Mouse (Mus musculus) hindbrain, embryonic 12.5 days (tissue): ENCODE data around the gene Psmb5. TPM values are rescaled to one million over a fixed set of nuclear protein-coding genes. Genes with fewer than 3 reads are reported as not detected.

ENCODE experiments used
- microRNA counts: library from miRNA; unstranded; fragments of <30 nt; microRNA quantifications from one replicate; lab custom pipeline; 2017
- microRNA-seq: library from miRNA; unstranded; fragments of <30 nt; microRNA quantifications from one replicate; pipeline ENCODE4, GENCODE M21; 2017
- polyA plus RNA-seq: library from polyadenylated mRNA; unstranded; fragments of >200 nt; fragmentation: Nextera tagmentation; extraction: Ambion mirVana; gene quantifications from 2 replicates; pipeline ENCODE4 v1.2.1, GENCODE M21; 2016

The Psmb5 gene
- polyA plus RNA-seq, 1 experiment from 2014 or later = 376 TPM

MicroRNAs within 50 kb of the gene (microRNA counts, 519-probe panel; counts per million panel counts)
- 470 counts per million, percentile 58 among the panel's probes with 10 or more counts for microRNA mmu-miR-686 (lab: Ali Mortazavi, UCI)

Small RNA genes within 50 kb of the gene (microRNA-seq; reads per million reads assigned to microRNA genes)
- gene Mir686 (not detected), gene Mir6948 (1.1 reads per million)

Other genes with a start within 250 kb of the Psmb5 start
- 5.1 and 5.2 TPM in 2 replicates for gene Slc7a7, start 200.2 kb downstream of the Psmb5 start, polyA plus RNA-seq
- 239 and 255 TPM in 2 replicates for gene Mrpl52, start 191.1 kb downstream of the Psmb5 start, polyA plus RNA-seq
- gene Mmp14, start 186.4 kb downstream of the Psmb5 start, polyA plus RNA-seq = 113 and 117 TPM in 2 replicates
- gene Lrp10, start 153.9 kb downstream of the Psmb5 start, polyA plus RNA-seq = 34.7 and 36.0 TPM in 2 replicates
- gene Rem2, start 141.9 kb downstream of the Psmb5 start, polyA plus RNA-seq = 39.3 and 46.1 TPM in 2 replicates
- 98.8 and 99.3 TPM in 2 replicates for gene Prmt5, start 100.5 kb downstream of the Psmb5 start, polyA plus RNA-seq
- 32.4 and 37.2 TPM in 2 replicates for gene Haus4, start 63.4 kb downstream of the Psmb5 start, polyA plus RNA-seq
- 37.9 and 40.9 TPM in 2 replicates for gene Ajuba, start 40.5 kb downstream of the Psmb5 start, polyA plus RNA-seq
- 8.2 and 9.1 TPM in 2 replicates for gene 4931414P19Rik, start 12.0 kb downstream of the Psmb5 start, polyA plus RNA-seq
- not detected in 2 replicates for gene Psmb11, start 3.4 kb upstream of the Psmb5 start, polyA plus RNA-seq
- gene Gm17606, start 22.9 kb upstream of the Psmb5 start, polyA plus RNA-seq = not detected in 2 replicates
- 10.3 and 10.9 TPM in 2 replicates for gene Cdh24, start 23.3 kb upstream of the Psmb5 start, polyA plus RNA-seq
- gene 1700123O20Rik, start 68.2 kb upstream of the Psmb5 start, polyA plus RNA-seq = 83.3 and 86.4 TPM in 2 replicates
- gene Acin1, start 68.9 kb upstream of the Psmb5 start, polyA plus RNA-seq = 158 and 168 TPM in 2 replicates
- gene Gm29776, start 80.8 kb upstream of the Psmb5 start, polyA plus RNA-seq = 0.16 and 0.21 TPM in 2 replicates
- gene Cebpe, start 94.2 kb upstream of the Psmb5 start, polyA plus RNA-seq = 0.31 TPM in 1 of 2 replicates, not detected in the other
- 3.9 and 5.7 TPM in 2 replicates for gene Slc7a8, start 163.9 kb upstream of the Psmb5 start, polyA plus RNA-seq
- gene Rnf212b, start 196.1 kb upstream of the Psmb5 start, polyA plus RNA-seq = not detected in 2 replicates